Mouse (Mus musculus): Measurements from ENCODE around the gene Best2.

DNA sequence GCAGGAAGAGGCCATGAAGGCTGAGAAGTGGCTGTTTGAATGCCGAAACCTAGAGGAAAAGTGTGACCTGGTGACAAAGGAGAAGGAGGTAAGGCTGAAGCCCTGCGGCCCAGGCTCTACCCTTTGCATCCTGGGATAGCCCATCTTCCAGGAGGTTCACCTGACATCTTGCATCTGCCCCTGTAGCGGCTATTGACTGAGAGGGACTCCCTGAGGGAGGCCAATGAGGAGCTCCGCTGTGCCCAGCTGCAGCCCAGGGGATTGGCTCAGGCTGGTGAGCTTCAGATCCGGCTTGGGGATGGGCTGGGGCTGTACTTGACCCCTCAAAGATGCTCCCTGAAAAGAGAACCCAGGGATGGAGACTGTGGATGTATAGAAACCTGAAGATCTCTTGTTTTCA lies 17.4 kb downstream of the Best2 start:
- TF ChIP-seq CTCF (IDR thresholded peaks at IDR 0.05; ENCODE audit: insufficient read depth, low read depth, low read length) (no peak), POLR2A (IDR thresholded peaks at IDR 0.05; ENCODE audit: insufficient read depth, low read depth, low read length) (no peak)

All from olfactory bulb, adult 2 months (tissue).